Mouse (Mus musculus) thymus, adult 2 months (tissue): ENCODE results near the gene Nppa. TPM values are rescaled to one million over a fixed set of nuclear protein-coding genes. Genes with fewer than 3 reads are reported as not detected.

Experiments
- DNase-seq: peaks from one replicate; pipeline ENCODE4 v3.0.0; 2021
- H3K27ac ChIP-seq: fragments of 200-500 bp; 2 replicates; pipeline ENCODE4 v1.5.1; 2012; ENCODE audit warnings: low read length, control low read depth; ENCODE audit not compliant: control insufficient read depth, insufficient read depth
- H3K27me3 ChIP-seq: fragments of 200-500 bp; 2 replicates; pipeline ENCODE4 v1.6.1; 2012; ENCODE audit warnings: mild to moderate bottlenecking, low read length, moderate library complexity, mixed read lengths; ENCODE audit not compliant: control insufficient read depth, insufficient read depth
- H3K36me3 ChIP-seq: fragments of 200-500 bp; 2 replicates; pipeline ENCODE4 v1.6.1; 2012; ENCODE audit warnings: mild to moderate bottlenecking, low read length, moderate library complexity; ENCODE audit not compliant: control insufficient read depth, insufficient read depth
- H3K4me1 ChIP-seq: fragments of 200-500 bp; replicated peaks from 2 replicates; pipeline ENCODE4 v1.6.1; 2012; ENCODE audit warnings: low read length; ENCODE audit not compliant: control insufficient read depth, insufficient read depth
- H3K4me3 ChIP-seq: fragments of 200-500 bp; 2 replicates; pipeline ENCODE4 v1.5.1; 2012; ENCODE audit warnings: mild to moderate bottlenecking, low read length, control low read depth, moderate library complexity; ENCODE audit not compliant: control insufficient read depth, insufficient read depth
- CTCF ChIP-seq: fragments of 200-500 bp; IDR thresholded peaks from 2 replicates; pipeline ENCODE4 v1.5.1; 2012; ENCODE audit warnings: mild to moderate bottlenecking, control low read depth, low read length, moderate library complexity, borderline replicate concordance; ENCODE audit not compliant: control insufficient read depth, poor library complexity, insufficient read depth; ENCODE audit errors: extremely low read depth
- POLR2A ChIP-seq: fragments of 200-500 bp; IDR thresholded peaks from 2 replicates; pipeline ENCODE4 v1.6.1; 2012; ENCODE audit warnings: mild to moderate bottlenecking, low read length, control low read depth, moderate library complexity; ENCODE audit not compliant: control insufficient read depth, poor library complexity, insufficient read depth; ENCODE audit errors: extremely low read depth
- WGBS: fragments of 180-500 bp; shearing (Covaris S2); methylation state at CpG from one replicate; pipeline ENCODE4 v1.1.7; 2018; 5-methylcytosine and 5-hydroxymethylcytosine counted together
- polyA plus RNA-seq: library from polyadenylated mRNA; depleted of rRNA; stranded (reverse); fragments of >200 nt; gene quantifications from 2 replicates; pipeline ENCODE4 v1.2.3, GENCODE M21; 2012; rRNA removed

The Nppa gene
- 1.6 and 195 TPM in 2 replicates for polyA plus RNA-seq

DNA sequence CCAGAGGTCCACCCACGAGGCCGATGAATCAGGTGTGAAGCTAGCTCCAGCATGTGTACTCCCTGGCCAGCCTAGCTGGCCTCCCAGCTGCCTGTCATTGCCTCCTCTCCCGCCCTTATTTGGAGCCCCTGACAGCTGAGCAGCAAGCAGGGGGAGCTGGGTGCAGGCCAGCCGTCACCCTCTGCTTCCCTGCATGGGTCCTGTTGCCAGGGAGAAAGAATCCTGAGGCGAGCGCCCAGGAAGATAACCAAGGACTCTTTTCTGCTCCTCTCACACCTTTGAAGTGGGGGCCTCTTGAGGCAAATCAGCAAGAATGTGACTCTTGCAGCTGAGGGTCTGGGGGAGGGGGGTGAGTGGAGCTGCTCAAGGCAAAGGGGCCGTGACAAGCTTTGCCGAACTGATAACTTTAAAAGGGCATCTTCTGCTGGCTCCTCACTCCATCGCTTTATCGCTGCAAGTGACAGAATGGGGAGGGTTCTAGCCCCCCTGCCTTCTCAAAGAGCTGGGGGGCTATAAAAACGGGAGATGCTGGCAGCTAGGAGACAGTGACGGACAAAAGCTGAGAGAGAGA is at the start of gene Nppa:
TSS of gene Nppa (plus strand) at position 521 of the 571 bp plus-strand sequence.
- Histone ChIP-seq H3K4me3 (no peak within 1 kb of the TSS), H3K4me1 (no peaks in the 10 kb centered on the region), H3K27ac (no peak within 1 kb of the TSS), H3K36me3 (no peaks in the 10 kb centered on the region), H3K27me3 (no peaks in the 10 kb centered on the region)
- no peak for TF ChIP-seq POLR2A
- no peak for TF ChIP-seq CTCF
- no peak for DNase-seq
- WGBS = 48% methylated on average over 12 of the region's 12 CpGs

DNA sequence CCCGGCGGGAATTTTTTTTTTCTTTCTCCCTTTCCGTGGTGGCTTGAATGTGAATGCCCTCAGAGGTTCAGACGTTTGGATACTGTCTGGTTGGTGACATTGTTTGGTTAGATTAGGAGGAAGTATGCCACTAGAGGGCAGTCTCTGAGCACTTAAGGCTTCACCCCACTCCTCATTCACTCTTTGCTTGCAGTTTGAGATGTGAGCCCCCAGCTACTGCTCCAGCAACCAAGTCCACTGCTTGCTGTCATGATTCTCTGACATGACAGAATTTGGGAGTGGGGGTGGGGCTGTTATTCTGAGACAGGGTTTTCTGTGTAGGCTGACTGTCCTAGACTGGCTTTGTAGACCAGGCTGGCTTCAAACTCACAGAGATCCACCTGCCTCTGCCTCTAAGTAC is 46.9 kb upstream of the Nppa start:
- Histone ChIP-seq H3K27ac (no peak overlapping the region), H3K27me3 (no peaks in the 10 kb centered on the region), H3K36me3 (no peaks in the 10 kb centered on the region), H3K4me1 (no peaks in the 10 kb centered on the region), H3K4me3 (no peak overlapping the region)
- TF ChIP-seq CTCF = no peak
- no peak for TF ChIP-seq POLR2A
- WGBS = 17% methylated on average over 4 of the region's 4 CpGs
- peak; percentile 35 for DNase-seq

DNA sequence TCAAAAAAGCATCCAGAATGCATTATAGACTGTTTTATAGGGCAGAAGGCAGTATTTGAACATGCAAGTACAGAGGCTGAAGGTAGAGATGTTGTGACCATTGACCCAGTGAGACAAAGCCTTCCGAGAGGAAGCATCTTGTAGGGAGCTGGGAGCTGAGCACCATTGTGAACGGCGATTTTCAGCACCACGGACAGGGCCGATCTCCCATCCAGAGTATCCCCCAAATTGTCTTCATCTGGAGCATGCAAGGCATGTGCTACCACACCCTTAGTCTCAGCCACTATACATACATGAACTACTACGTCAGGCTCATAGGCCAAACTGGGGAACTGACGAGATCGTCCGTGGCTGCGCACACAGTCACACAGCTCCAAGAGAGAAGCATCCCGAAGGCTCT is 43.4 kb upstream of the Nppa start:
- TF ChIP-seq CTCF = no peak
- TF ChIP-seq POLR2A = no peak
- H3K27me3 ChIP-seq = no peaks in the 10 kb centered on the region
- WGBS = 49% methylated on average over 11 of the region's 11 CpGs
- H3K36me3 ChIP-seq = no peaks in the 10 kb centered on the region
- DNase-seq = no peak
- no peak overlapping the region for H3K4me3 ChIP-seq
- H3K27ac ChIP-seq = no peak overlapping the region
- no peaks in the 10 kb centered on the region for H3K4me1 ChIP-seq

DNA sequence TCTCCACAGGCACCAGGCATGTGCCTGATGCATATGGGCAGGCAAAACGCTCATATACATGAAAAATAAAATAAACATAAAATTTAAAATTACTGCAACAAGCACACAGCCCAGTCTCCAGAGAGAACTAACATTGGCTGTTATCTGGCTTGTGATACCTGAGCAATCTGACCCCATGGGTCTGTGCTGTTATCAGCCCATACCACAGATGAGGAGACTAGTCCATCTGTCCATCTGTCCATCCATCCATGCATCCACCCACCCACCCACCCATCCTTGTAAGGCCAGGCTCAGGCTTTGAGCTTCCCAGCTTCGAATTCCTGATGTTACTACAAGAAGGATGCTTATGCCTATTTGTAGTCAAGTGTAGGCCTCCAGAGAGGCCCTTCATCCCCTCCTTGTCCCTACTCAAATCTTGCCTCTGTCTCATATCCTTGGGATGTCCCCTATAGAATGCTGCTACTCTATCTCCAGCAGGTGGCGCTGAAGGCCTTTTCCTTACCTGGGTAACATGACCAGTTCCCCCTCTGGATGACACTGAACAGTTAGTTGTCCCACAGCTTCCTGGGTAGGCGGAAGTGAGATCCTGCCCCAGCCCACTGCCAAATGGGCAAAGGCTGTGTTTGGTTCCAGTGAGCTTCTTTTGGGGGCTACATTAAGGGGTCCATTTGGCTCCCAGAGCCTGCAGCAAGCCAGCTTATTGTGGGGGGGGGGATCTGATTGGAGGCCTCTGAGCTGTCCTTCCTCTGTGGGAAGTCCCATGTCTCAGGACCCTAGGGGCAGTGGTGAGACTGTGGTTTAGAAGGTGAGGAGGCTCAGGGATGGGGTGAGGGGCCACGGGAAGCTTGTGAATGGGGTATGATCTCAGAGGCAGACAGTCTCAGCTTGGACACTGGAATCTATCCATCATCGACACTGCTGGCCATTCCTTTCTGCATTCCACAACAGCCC is 40.4 kb upstream of the Nppa start:
- 41% methylated on average over 6 of the region's 6 CpGs for WGBS
- no peak overlapping the region for H3K4me3 ChIP-seq
- TF ChIP-seq POLR2A (no peak), CTCF (peak; percentile 43; the same call in 1 of the 2 replicates)

DNA sequence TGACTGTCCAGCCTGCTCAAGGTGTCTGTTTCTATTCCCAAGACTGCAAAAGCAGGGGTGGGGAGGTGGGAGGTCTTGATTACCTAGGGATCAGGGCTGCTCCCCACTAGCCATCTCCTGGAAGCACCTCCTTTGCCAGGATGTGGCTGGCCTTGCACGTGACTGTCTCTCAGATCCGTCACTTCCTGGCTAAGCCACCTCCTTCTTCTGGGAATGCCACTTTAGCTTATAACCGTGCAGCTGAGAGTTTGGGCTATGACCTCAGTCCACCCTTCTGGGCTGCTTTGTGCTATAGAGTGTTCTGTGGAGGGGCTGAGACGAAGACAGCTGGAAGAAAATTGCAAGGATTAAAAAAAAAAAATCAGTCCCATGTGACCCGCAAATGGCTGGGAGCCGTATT is 37.7 kb upstream of the Nppa start:
- WGBS = 59% methylated on average over 6 of the region's 6 CpGs
- no peak for TF ChIP-seq POLR2A
- TF ChIP-seq CTCF = no peak
- DNase-seq = no peak

More for the DNA sequence above, 40.4 kb upstream of the Nppa start:
- Histone ChIP-seq H3K36me3 (no peaks in the 10 kb centered on the region), H3K27me3 (no peaks in the 10 kb centered on the region; the same call in 1 of the 2 replicates), H3K4me1 (no peaks in the 10 kb centered on the region), H3K27ac (no peak overlapping the region)
- peak; percentile 67 for DNase-seq

DNA sequence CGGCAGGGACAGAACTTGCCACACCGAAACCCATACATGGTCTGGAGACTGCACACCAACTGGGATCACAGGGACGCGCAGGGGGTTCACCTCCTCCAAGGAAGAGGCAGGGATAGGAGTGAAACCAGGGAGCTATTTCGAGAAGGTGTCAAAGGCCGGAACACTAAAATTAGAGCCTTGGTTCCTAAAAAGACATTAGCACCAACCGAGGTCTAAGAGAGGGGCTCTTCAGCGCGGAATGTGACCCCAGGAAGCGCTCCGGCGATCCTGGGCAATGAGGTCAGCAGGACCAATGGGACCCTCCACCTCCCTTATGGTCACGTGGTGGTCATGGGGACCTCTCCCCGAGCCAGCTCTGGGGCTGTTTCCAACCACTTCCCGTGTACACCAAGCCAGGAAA is 36.9 kb upstream of the Nppa start:
- 91% methylated on average over 15 of the region's 15 CpGs for WGBS
- Histone ChIP-seq H3K4me1 (no peaks in the 10 kb centered on the region), H3K36me3 (no peaks in the 10 kb centered on the region), H3K27ac (no peak overlapping the region), H3K4me3 (no peak overlapping the region), H3K27me3 (no peaks in the 10 kb centered on the region; the same call in 1 of the 2 replicates)
- TF ChIP-seq CTCF (no peak), POLR2A (no peak)
- no peak for DNase-seq

More for the DNA sequence above, 37.7 kb upstream of the Nppa start:
- no peaks in the 10 kb centered on the region for H3K4me1 ChIP-seq
- no peaks in the 10 kb centered on the region; the same call in 1 of the 2 replicates for H3K27me3 ChIP-seq
- no peaks in the 10 kb centered on the region for H3K36me3 ChIP-seq
- no peak overlapping the region for H3K4me3 ChIP-seq
- no peak overlapping the region for H3K27ac ChIP-seq
